Mouse (Mus musculus) cerebellum, adult 9-10 months (tissue): ENCODE measurements at regions not wholly inside any gene's neighbourhood (a gene's known extent, or its start where the extent isn't known, plus 50 kb on each side); places are given as distances from the start of the nearest gene placed in this dataset.
A peak's percentile ranks its signal among the peaks of the same experiment; 100 is the strongest.
"Not testable (repeated sequence)": the region's sequence is repeated elsewhere in the genome, so short reads cannot be mapped to it uniquely, and the experiment has no call there.

Source experiments
- DNase-seq: peaks from one replicate; pipeline ENCODE4 v3.0.0; 2022

DNA sequence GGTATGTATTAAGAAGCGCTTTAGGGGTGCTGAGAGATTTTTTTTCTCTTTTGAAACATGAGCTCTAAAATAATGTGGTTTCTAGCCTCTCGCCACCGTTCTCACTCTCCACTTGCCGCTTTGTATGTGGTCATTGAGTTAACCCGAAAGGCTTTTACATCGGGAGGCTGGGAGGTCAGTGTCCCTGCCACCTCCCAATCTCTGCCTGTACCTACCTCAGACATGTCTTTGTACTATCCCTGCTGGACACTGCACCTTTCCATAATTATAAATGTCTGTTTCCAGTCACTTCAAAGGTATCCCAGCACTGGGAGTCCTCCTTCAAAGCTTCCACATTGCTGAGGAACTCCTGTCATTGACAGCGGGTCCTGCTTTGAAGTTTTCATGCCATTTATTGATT lies 347.6 kb upstream of the Tbc1d2b start:
- DNase-seq, result no peak

DNA sequence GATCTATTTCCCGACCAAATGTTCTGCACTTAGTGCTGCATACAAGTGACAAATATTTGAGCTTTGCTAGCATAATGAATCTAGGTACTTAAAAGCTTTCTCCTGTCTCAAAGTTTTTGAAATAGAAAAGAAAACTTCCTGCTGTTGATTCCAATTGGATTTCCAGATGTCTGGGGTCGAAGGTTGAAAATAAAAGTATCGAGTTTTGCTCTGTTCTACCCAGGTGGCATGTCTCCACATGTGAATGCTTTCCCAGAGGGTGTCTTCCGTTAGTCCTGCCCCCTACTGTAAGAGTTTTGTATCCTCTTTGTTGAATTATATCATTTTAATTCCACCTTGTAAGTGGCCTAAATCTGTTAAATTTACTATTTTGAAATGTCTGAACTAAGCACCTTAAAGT lies 327.3 kb upstream of the Tbc1d2b start:
- no peak for DNase-seq

DNA sequence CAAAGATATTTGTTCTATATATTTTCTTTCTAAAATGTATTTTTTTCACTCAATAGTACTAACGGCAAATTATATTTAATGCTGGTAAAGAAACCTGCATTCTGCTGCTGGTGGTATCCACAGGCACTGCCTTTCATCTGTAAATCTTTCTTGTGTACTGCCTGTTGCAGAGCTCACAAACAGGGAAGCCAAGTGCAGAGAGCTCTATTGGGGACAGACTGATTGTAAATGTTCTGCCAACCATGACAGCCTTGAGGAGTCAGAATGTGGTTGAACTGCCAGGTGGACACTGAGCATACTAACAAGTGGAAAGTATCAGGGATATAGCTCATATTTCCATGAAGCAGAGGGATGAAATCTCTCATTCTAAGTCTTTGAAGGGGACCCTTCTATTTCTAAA lies 286.1 kb upstream of the Tbc1d2b start:
- DNase-seq, result no peak

- DNase-seq, result no peak
Measured at GRCm38 (mm10) chr9:90556216-90556615, 285.6 kb upstream of the Tbc1d2b start.

GRCm38 (mm10) chr9:90547931-90548330 lies 277.3 kb upstream of the Tbc1d2b start:
- DNase-seq, result no peak

GRCm38 (mm10) chr9:90546720-90547119 lies 276.1 kb upstream of the Tbc1d2b start:
- no peak for DNase-seq

DNA sequence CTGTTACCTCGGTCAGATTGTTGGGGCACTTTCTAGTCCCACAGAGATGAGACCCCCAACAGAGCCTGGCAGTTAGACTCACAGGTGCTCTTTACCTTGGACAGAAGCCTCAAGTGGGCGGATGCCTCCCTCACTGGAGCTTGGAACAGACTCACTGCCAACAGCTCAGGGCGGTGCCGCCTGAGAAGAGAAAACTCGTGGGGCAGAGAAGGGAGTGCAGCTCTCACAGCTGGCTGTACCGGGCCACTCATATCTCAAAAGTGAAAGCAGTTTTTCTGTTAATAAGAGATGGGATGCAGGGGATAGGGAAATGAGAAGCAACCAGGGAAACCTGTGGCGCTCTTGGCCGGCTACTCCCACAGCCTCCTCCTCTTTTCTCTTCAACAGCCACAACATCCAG lies 267.1 kb upstream of the Tbc1d2b start:
- DNase-seq, result not testable (repeated sequence)

DNA sequence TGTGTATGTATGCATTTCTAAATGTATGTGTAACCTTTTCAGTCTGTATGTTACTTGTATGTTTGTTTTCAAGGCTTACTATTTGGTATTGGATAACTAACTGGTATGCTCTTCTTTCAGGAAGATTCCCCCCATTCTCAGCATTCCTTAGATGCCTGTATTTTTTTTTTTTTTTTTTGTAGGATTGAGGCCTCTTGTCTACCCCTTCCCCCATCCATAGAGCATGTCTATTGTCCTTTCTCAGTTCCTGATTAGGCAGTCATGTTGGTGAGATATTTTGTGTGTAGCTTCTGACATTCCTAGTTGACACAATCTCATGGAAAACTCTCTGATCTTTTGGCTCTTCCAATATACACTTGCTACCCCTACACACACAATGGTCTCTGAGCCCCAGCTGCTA lies 262.8 kb upstream of the Tbc1d2b start:
- DNase-seq, result no peak

GRCm38 (mm10) chr9:90521186-90521585 lies 250.6 kb upstream of the Tbc1d2b start:
- DNase-seq, result no peak

DNA sequence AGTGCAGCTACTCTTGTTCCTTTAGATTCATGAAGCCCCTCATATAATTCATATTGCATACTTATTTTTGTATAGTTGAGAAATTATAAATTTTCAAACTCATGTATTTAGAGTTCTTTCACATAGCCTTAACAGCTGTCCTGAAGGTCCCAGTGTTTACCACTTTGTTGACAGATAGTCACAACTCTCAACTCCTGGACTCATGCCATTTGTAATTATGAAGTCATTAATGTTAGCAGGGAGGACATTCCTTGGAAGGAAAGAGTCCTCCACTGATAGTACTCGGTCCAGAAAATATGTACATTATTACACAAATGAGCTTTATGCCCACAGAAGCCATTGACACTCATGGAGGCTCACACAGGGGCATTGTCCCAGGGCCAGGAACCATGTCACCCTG lies 224.3 kb upstream of the Tbc1d2b start:
- DNase-seq, result no peak

DNA sequence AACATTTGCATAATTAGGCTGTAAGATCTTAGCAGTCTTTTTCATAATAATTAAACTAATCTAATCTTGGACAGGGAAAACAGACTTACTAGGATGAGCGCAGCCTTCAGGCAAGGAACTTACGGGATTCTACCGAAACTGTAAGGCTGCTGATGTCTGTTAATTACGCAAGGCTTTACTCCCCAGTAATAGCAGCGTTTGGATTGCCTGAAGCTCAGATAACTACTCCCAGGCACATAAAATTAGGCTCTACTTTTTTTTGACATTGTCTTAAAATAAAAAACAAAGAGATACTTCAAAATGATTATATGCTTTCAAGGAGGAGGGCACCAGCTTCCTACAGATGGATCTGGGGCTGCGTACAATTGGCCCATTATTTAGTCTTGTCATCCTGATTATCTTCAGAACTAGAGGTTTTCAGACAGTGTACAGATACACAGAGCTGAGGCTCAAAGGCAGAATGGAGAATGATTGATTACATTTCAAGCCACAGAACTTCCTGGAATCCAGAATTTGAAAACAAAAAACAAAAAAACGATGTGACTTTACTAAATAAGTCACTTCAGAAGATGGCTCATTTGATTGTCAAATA lies 220.1 kb upstream of the Tbc1d2b start:
- DNase-seq, result no peak

- DNase-seq, result no peak
Measured at GRCm38 (mm10) chr9:90450579-90450978, 180.0 kb upstream of the Tbc1d2b start.

GRCm38 (mm10) chr9:90446957-90447356 lies 176.4 kb upstream of the Tbc1d2b start:
- DNase-seq, result peak; percentile 49

- DNase-seq, result no peak
Measured at GRCm38 (mm10) chr9:90434902-90435301, 164.3 kb upstream of the Tbc1d2b start.

DNA sequence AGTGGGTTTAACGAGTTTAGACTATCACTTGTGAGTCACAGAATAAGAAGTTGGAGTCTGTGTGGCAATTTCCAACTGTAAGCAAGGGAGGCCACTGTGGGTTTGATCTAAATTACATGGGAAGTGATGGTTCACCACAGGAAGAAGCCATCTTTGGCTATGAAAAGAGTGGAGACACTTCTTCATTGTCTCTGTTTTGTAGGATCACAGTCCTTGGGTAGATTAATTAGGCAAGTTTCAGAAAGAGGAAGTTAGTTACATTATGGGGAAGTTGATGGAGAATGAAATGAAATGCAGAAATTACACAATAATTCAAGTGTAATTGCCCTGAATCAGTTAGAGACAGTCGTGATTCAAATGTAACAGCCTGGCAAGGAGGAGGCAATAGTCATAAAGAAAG lies 160.3 kb upstream of the Tbc1d2b start:
- DNase-seq, result no peak

DNA sequence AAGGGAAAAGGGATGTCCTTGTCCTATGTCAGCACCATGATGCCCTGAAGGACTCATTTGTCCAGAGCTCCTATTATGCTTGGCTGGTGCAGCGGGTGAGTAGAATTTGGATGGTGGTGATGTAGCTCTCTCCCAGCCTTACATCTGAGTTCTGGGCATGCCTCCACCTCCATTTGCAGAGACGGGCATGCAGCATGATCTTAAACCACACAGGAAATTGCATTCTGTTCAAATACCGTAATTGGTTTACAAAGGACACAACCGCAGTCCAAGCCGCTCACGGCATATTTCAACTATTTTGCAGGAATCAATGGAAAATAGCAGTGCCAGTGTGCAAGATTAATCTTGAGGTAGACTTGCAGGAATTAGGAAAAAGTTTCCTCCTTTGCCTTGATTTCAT lies 151.1 kb upstream of the Tbc1d2b start:
- no peak for DNase-seq

GRCm38 (mm10) chr9:90419762-90420541 lies 149.3 kb upstream of the Tbc1d2b start:
- no peak for DNase-seq

- no peak for DNase-seq
Measured at GRCm38 (mm10) chr9:90408789-90409188, 138.2 kb upstream of the Tbc1d2b start.

DNA sequence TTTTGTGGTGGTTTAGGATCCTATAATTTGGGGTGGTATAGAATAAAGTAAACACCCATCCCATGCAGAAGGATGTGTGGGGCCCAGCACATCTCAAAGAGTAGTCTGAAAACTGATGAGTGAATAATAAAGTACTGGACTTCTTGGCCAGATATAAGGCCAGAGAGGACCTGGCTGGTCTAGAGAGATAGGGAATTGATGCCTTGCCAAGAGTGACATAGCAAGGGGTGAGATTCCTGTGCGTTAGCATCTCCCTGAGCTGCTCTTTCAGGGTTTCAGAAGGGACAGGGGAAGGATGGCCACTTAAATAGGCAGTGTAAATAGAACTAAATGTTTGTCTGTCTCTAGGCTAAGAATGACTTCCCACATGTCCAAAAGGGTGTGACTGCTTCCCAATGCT lies 137.0 kb upstream of the Tbc1d2b start:
- no peak for DNase-seq

GRCm38 (mm10) chr9:90388401-90388800 lies 117.8 kb upstream of the Tbc1d2b start:
- DNase-seq, result no peak

DNA sequence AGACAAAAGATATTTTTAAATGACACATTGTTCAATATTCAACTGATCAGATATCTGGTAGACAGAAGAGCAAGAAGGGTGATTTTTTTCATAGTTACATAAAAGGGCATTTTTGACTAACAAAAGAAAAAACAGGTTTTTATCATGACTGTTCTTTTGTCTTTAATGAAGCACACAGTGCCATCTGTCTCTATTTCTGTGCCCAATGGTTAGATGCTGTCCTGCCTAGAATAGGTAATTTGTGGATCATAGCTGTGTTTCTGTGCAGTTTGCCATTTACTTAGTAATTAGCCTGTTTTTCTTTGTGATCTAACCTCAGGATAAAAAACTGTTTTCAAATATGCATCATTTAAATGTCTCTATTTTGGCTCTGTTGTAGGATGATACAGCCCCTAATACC lies 114.4 kb upstream of the Tbc1d2b start:
- DNase-seq, result peak; percentile 88

DNA sequence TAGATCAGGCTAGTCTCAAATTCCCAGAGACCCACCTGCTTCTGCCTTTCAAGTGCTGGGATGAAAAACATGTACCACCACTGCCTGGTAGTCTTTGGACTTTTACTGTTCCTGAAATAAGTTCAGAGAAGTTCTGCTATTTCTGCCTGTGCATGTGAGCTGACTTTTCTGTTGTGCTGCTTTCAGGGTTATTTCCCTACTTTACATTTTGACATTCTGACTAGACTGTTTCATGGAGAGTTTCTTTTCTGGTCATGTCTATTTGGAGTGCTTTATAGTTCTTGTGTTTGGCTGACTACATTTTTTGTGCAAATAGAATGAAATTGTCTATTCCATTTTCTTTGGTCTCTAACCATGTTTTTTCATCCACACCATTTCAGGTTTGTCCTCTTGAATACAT lies 109.5 kb upstream of the Tbc1d2b start:
- DNase-seq, result no peak

- DNase-seq, result peak; percentile 29
Measured at GRCm38 (mm10) chr9:90369568-90369967, 99.0 kb upstream of the Tbc1d2b start.

DNA sequence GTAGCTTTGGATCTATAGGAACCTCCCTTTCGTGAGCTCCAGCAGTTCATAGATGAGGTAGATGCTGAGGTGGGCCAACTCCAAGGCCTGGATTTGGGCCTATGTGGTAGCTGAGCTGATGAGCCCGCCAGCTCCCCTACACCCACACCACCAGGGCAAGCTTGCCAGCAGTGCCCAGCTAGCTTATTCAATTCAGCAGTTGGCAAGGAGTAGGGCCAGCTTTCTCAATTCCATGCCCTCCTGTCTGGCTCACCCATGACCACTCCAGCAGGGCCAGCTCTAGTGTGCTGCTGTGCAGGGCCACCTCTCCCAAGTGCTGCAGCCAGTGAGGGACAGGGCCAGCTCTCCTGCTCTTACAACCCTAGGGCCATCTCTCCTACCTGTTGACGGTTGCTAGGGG lies 97.1 kb upstream of the Tbc1d2b start:
- no peak for DNase-seq

- no peak for DNase-seq
Measured at GRCm38 (mm10) chr9:90326531-90326930, 55.9 kb upstream of the Tbc1d2b start.
